Mouse (Mus musculus): ENCODE measurements around the gene Slc27a5.

GRCm38 (mm10) chr7:13031069-13031468, 33.1 kb upstream of the Slc27a5 start:
- no peak for TF ChIP-seq CTCF (IDR thresholded peaks at IDR 0.05; ENCODE audit: borderline replicate concordance, control insufficient read depth, extremely low read depth, insufficient read depth, low read length, poor library complexity)
- no peak for TF ChIP-seq POLR2A (IDR thresholded peaks at IDR 0.05; ENCODE audit: control insufficient read depth, extremely low read depth, insufficient read depth, low read length, poor library complexity)
